Mouse (Mus musculus): Measurements from ENCODE around the gene Micu2. TPM values are rescaled to one million over a fixed set of nuclear protein-coding genes. Genes with fewer than 3 reads are reported as not detected.
A peak's percentile ranks its signal among the peaks of the same experiment; 100 is the strongest.

Gene Micu2
- polyA plus RNA-seq, 1 experiment from 2014 or later = 46.0 TPM

GRCm38 (mm10) chr14:57996210-57996609 lies 2.9 kb downstream of the Micu2 start:
- Histone ChIP-seq H3K4me1 (replicated peaks; ENCODE audit: control insufficient read depth, insufficient read depth, low read length) (peaks cover 11% of the 10 kb centered on the region), H3K9ac (no peak overlapping the region), H3K4me2 (replicated peaks) (no peak overlapping the region), H3K27me3 (ENCODE audit: control insufficient read depth, insufficient read depth, low read length) (no peaks in the 10 kb centered on the region), H3K36me3 (replicated peaks; ENCODE audit: control insufficient read depth, insufficient read depth) (no peaks in the 10 kb centered on the region), H3K4me3 (replicated peaks; ENCODE audit: low read length) (no peak overlapping the region), H3K27ac (no peak overlapping the region), H3K9me3 (ENCODE audit: control insufficient read depth, low read length) (no peaks in the 10 kb centered on the region)
- DNase-seq (ENCODE audit: low spot score) = no peak
- 89% methylated on average over 3 of the region's 3 CpGs for WGBS
- ATAC-seq (ENCODE audit: low FRiP score) = no peak

- no peaks in the 10 kb centered on the region for H3K4me1 ChIP-seq (replicated peaks; ENCODE audit: control insufficient read depth, insufficient read depth, low read length)
- no peak for DNase-seq (ENCODE audit: low spot score)
- no peak overlapping the region for H3K4me3 ChIP-seq (replicated peaks; ENCODE audit: low read length)
Measured at GRCm38 (mm10) chr14:57991761-57992160, 7.3 kb downstream of the Micu2 start.

GRCm38 (mm10) chr14:57989162-57989561 lies 9.9 kb downstream of the Micu2 start:
- H3K27ac ChIP-seq = no peak overlapping the region
- H3K9ac ChIP-seq = no peak overlapping the region
- ATAC-seq (ENCODE audit: low FRiP score) = no peak
- H3K36me3 ChIP-seq (replicated peaks; ENCODE audit: control insufficient read depth, insufficient read depth) = peaks cover 11% of the 10 kb centered on the region; the same call in 1 of the 2 replicates
- no peak overlapping the region for H3K4me3 ChIP-seq (replicated peaks; ENCODE audit: low read length)
- no peak overlapping the region for H3K4me2 ChIP-seq (replicated peaks)
- H3K27me3 ChIP-seq (ENCODE audit: control insufficient read depth, insufficient read depth, low read length) = no peaks in the 10 kb centered on the region
- no peaks in the 10 kb centered on the region for H3K4me1 ChIP-seq (replicated peaks; ENCODE audit: control insufficient read depth, insufficient read depth, low read length)
- no peak for DNase-seq (ENCODE audit: low spot score)
- H3K9me3 ChIP-seq (ENCODE audit: control insufficient read depth, low read length) = peaks cover 20% of the 10 kb centered on the region
- 97% methylated on average over 2 of the region's 2 CpGs for WGBS

More at GRCm38 (mm10) chr14:57991761-57992160, 7.3 kb downstream of the Micu2 start:
- H3K4me2 ChIP-seq (replicated peaks) = no peak overlapping the region
- H3K9ac ChIP-seq = no peak overlapping the region
- H3K27me3 ChIP-seq (ENCODE audit: control insufficient read depth, insufficient read depth, low read length) = no peaks in the 10 kb centered on the region
- no peak overlapping the region for H3K27ac ChIP-seq
- ATAC-seq (ENCODE audit: low FRiP score) = no peak
- H3K36me3 ChIP-seq (replicated peaks; ENCODE audit: control insufficient read depth, insufficient read depth) = peaks cover 11% of the 10 kb centered on the region; the same call in 1 of the 2 replicates
- H3K9me3 ChIP-seq (ENCODE audit: control insufficient read depth, low read length) = peaks cover 20% of the 10 kb centered on the region

- no peak overlapping the region for H3K4me2 ChIP-seq (replicated peaks)
- peaks cover 19% of the 10 kb centered on the region for H3K9me3 ChIP-seq (ENCODE audit: control insufficient read depth, low read length)
- H3K36me3 ChIP-seq (replicated peaks; ENCODE audit: control insufficient read depth, insufficient read depth) = peaks cover 11% of the 10 kb centered on the region; the same call in 1 of the 2 replicates
- H3K27me3 ChIP-seq (ENCODE audit: control insufficient read depth, insufficient read depth, low read length) = no peaks in the 10 kb centered on the region
- H3K9ac ChIP-seq = no peak overlapping the region
- DNase-seq (ENCODE audit: low spot score) (no peak), ATAC-seq (ENCODE audit: low FRiP score) (no peak)
- 88% methylated on average over 2 of the region's 2 CpGs for WGBS
- peaks cover 10% of the 10 kb centered on the region for H3K4me1 ChIP-seq (replicated peaks; ENCODE audit: control insufficient read depth, insufficient read depth, low read length)
- H3K4me3 ChIP-seq (replicated peaks; ENCODE audit: low read length) = no peak overlapping the region
- no peak overlapping the region for H3K27ac ChIP-seq
Measured at GRCm38 (mm10) chr14:57985780-57986179, 13.3 kb downstream of the Micu2 start.

- peaks cover 3% of the 10 kb centered on the region for H3K9me3 ChIP-seq (ENCODE audit: control insufficient read depth, low read length)
- no peak overlapping the region for H3K4me2 ChIP-seq (replicated peaks)
- H3K27ac ChIP-seq = no peak overlapping the region
- no peak for DNase-seq (ENCODE audit: low spot score)
- peaks cover 1% of the 10 kb centered on the region; the same call in 1 of the 2 replicates for H3K36me3 ChIP-seq (replicated peaks; ENCODE audit: control insufficient read depth, insufficient read depth)
- H3K4me3 ChIP-seq (replicated peaks; ENCODE audit: low read length) = no peak overlapping the region
- no peak overlapping the region for H3K9ac ChIP-seq
- ATAC-seq (ENCODE audit: low FRiP score) = no peak
- H3K4me1 ChIP-seq (replicated peaks; ENCODE audit: control insufficient read depth, insufficient read depth, low read length) = peaks cover 10% of the 10 kb centered on the region
- 20% methylated on average over 7 of the region's 7 CpGs for WGBS
- no peaks in the 10 kb centered on the region for H3K27me3 ChIP-seq (ENCODE audit: control insufficient read depth, insufficient read depth, low read length)
Measured at GRCm38 (mm10) chr14:57982450-57982849, 16.6 kb downstream of the Micu2 start.

- 0 out of 2 replicates have a peak overlapping the region, but pooled peaks have one; percentile 12 for H3K27ac ChIP-seq
Measured at GRCm38 (mm10) chr14:57981720-57982418, 17.2 kb downstream of the Micu2 start.

GRCm38 (mm10) chr14:57980776-57981175 lies 18.3 kb downstream of the Micu2 start:
- Histone ChIP-seq H3K27ac (no peak overlapping the region), H3K9me3 (ENCODE audit: control insufficient read depth, low read length) (no peaks in the 10 kb centered on the region), H3K4me3 (replicated peaks; ENCODE audit: low read length) (no peak overlapping the region), H3K4me2 (replicated peaks) (no peak overlapping the region), H3K9ac (no peak overlapping the region), H3K4me1 (replicated peaks; ENCODE audit: control insufficient read depth, insufficient read depth, low read length) (peaks cover 10% of the 10 kb centered on the region), H3K36me3 (replicated peaks; ENCODE audit: control insufficient read depth, insufficient read depth) (no peaks in the 10 kb centered on the region), H3K27me3 (ENCODE audit: control insufficient read depth, insufficient read depth, low read length) (no peaks in the 10 kb centered on the region)
- DNase-seq (ENCODE audit: low spot score) = no peak
- ATAC-seq (ENCODE audit: low FRiP score) = no peak
- WGBS = 75% methylated on average over 8 of the region's 8 CpGs

More at GRCm38 (mm10) chr14:57981720-57982418, 17.2 kb downstream of the Micu2 start:
- Histone ChIP-seq H3K27me3 (ENCODE audit: control insufficient read depth, insufficient read depth, low read length) (no peaks in the 10 kb centered on the region), H3K4me3 (replicated peaks; ENCODE audit: low read length) (no peak overlapping the region), H3K9me3 (ENCODE audit: control insufficient read depth, low read length) (no peaks in the 10 kb centered on the region), H3K4me2 (replicated peaks) (no peak overlapping the region), H3K36me3 (replicated peaks; ENCODE audit: control insufficient read depth, insufficient read depth) (no peaks in the 10 kb centered on the region), H3K4me1 (replicated peaks; ENCODE audit: control insufficient read depth, insufficient read depth, low read length) (peaks cover 10% of the 10 kb centered on the region), H3K9ac (0 out of 2 replicates have a peak overlapping the region, but pooled peaks have one; percentile 39)
- ATAC-seq (ENCODE audit: low FRiP score) (0 out of 2 replicates have a peak, but pooled peaks have one; percentile 40), DNase-seq (ENCODE audit: low spot score) (no peak)
- 38% methylated on average over 14 of the region's 14 CpGs for WGBS

GRCm38 (mm10) chr14:57980179-57980578 lies 18.9 kb downstream of the Micu2 start:
- H3K27me3 ChIP-seq (ENCODE audit: control insufficient read depth, insufficient read depth, low read length) = no peaks in the 10 kb centered on the region
- H3K9me3 ChIP-seq (ENCODE audit: control insufficient read depth, low read length) = no peaks in the 10 kb centered on the region
- no peaks in the 10 kb centered on the region for H3K36me3 ChIP-seq (replicated peaks; ENCODE audit: control insufficient read depth, insufficient read depth)
- H3K27ac ChIP-seq = no peak overlapping the region
- H3K4me3 ChIP-seq (replicated peaks; ENCODE audit: low read length) = no peak overlapping the region
- ATAC-seq (ENCODE audit: low FRiP score) (no peak), DNase-seq (ENCODE audit: low spot score) (no peak)
- no peak overlapping the region for H3K9ac ChIP-seq
- peaks cover 10% of the 10 kb centered on the region for H3K4me1 ChIP-seq (replicated peaks; ENCODE audit: control insufficient read depth, insufficient read depth, low read length)
- no peak overlapping the region for H3K4me2 ChIP-seq (replicated peaks)
- 66% methylated on average over 3 of the region's 3 CpGs for WGBS

GRCm38 (mm10) chr14:57978144-57978543 lies 20.9 kb downstream of the Micu2 start:
- H3K27me3 ChIP-seq (ENCODE audit: control insufficient read depth, insufficient read depth, low read length) = no peaks in the 10 kb centered on the region
- H3K9me3 ChIP-seq (ENCODE audit: control insufficient read depth, low read length) = no peaks in the 10 kb centered on the region
- no peak overlapping the region for H3K27ac ChIP-seq
- no peak overlapping the region for H3K4me3 ChIP-seq (replicated peaks; ENCODE audit: low read length)
- no peaks in the 10 kb centered on the region for H3K36me3 ChIP-seq (replicated peaks; ENCODE audit: control insufficient read depth, insufficient read depth)
- ATAC-seq (ENCODE audit: low FRiP score) (no peak), DNase-seq (ENCODE audit: low spot score) (no peak)
- no peak overlapping the region for H3K9ac ChIP-seq
- no peak overlapping the region for H3K4me2 ChIP-seq (replicated peaks)
- WGBS = 63% methylated on average over 5 of the region's 5 CpGs
- peaks cover 10% of the 10 kb centered on the region for H3K4me1 ChIP-seq (replicated peaks; ENCODE audit: control insufficient read depth, insufficient read depth, low read length)

Data from hindbrain, embryonic 14.5 days (tissue).